Mouse (Mus musculus) brain, adult 2 months (tissue): ENCODE data around the gene Dnajb8.

Experiments
- DNase-seq: peaks from one replicate; pipeline ENCODE4 v3.0.0; 2011; ENCODE audit warnings: low read depth, low spot score

Gene Dnajb8

DNA sequence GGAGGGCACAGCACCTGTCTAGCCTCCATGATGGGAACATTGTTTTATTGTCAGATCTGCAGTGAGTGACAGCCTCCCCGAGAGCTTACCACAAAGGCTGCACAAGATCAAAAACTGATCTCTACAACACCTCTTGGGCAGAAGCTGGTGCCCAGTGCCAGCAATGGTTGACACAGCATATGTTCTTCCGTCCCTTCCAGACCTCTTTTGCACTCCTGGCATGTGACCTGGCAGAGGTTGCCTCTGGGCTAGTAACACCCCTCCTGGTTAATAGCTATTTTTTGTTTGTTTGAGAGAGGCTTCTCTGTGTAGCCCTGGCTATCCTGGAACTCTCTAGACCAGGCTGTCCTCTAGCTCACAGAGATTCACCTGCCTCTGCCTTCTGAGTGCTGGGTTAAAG lies 56.1 kb downstream of the Dnajb8 start:
- DNase-seq, result peak; percentile 73

DNA sequence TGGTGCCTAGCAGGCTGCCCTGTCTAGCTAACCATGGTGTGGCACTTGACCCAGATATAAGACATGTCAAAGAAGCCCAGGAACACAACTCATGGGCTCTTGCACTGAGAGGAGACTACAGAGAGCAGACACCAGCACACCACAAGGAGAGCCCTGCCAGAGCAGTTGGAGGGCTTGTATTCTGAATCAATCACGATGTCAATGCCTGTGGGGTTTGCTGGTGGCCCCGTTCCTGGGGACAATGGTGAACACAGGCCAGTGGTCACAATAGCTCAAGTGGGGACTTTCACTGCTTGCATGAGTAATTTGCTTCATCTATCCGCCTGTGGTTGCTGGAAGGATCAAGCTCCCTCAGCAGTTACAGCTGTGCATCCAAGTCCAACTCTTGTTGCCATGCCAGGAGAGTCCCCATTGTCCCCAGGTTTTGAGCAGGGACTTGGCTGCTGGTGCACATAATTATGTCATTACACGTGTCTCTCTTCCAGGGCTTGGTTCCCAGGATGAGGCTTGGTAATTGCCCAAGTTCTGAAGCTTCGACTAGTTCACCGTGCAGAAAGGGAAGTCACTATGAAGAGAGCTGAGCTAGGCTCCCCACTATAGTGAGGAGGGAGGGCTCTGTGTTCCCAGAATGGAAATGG lies 68.2 kb downstream of the Dnajb8 start:
- peak; percentile 82 for DNase-seq

DNA sequence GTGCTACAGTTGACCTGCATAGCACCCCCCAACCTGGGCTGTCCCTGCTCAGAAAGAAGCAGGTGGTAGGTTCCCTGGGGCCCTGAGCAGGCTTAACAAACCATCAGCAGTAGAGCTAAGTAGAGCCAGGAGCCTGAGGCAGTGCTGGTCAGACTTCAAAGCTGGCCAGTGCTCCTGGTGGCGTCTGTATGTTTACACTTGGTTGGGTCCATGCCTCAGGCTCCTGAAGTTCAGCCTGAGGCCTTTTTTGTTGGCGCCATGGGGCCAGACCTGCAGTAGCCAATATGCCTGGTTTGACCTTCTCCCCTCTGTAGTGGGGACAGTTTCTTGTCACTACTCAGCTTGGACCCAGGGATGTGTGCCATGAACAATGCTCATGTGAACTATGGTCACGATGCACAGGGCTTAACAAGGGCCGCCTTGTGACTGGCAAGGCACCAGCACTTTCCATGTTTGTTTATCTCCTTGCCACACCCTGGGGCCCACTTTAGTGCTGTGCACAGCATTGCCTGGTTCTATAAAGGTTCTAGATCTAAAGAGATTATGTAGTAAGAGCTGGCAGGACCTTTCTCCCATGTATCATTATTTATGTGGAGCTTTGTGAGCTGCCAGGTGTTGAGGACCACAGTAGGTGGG lies 70.3 kb downstream of the Dnajb8 start:
- no peak for DNase-seq

DNA sequence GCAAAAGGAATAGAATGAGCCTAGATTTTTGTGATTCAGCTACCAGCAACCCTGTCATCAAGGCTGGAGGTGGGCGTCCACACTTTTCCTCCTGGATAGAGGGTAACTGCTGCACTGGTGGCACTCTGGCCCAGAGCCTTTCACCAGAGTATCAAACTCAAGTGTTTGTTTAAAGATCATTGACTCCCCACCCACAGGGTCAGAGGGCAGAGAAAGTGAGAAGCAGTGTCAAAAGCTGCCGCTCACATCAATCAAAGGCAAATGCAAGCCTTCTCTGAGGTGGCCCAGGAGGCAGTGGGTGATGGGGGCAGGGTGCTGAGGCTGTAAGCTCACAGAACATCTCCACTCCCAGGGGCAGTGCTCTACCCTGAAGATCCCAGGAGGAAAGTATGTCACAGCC lies 77.4 kb downstream of the Dnajb8 start:
- DNase-seq, result no peak

DNA sequence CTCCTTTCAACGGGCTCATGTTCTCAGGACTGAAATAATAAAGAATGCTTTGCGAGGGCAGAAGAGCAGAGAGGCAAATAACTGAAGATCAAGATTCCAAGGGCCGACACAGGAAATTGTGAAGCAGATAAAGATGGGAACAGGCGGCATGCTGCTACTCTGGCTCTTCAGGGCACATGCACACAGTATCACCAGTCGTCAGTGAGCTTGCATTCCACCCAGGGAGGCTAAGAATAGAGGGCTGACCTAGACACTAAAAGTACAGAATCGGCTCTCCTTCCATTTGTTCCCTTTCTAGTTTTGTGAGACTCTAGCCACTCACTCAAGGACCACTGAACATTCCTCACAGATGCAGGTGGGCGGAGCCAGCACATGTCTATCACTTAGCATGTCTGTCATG lies 79.2 kb downstream of the Dnajb8 start:
- DNase-seq, result no peak
